Mouse (Mus musculus): ENCODE results near the gene Vps53.
"Not testable (repeated sequence)": the region's sequence is repeated elsewhere in the genome, so short reads cannot be mapped to it uniquely, and the experiment has no call there.

Vps53 gene

GRCm38 (mm10) chr11:76179495-76180145 lies at the start of gene Vps53, which contains the start of gene Fam57a:
TSS of gene Vps53 (minus strand) at chr11:76179647.
TSS of gene Fam57a (plus strand) at chr11:76179671.
- peak; percentile 94 for DNase-seq

DNA sequence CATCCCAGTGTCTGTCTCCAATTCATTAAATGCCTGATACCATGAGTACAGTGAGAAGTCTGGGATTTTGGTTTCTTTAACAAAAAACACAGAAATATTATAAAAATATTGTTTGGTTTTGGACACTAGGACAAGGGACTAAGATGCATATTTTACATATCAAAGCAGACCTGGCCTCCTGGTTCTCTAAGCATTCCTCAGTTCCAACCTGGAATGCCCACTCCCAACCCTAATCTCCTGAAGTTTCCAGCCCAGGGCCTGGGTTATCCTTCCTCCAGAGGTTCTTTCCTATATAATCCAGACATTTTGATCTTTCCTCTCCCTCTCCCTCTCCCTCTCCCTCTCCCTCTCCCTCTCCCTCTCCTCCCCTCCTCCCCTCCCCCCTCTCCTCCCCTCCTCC lies 45.6 kb upstream of the Vps53 start:
- no peak for DNase-seq

- DNase-seq, result no peak
Observed at GRCm38 (mm10) chr11:76224631-76225030, 45.2 kb upstream of the Vps53 start.

GRCm38 (mm10) chr11:76217390-76217800 lies 37.9 kb upstream of the Vps53 start, which contains the start of the genes Dbil5 and Gemin4:
TSS of gene Dbil5 (plus strand) at chr11:76217608.
TSS of gene Gemin4 (minus strand) at chr11:76217664.
- peak; percentile 98 for DNase-seq

- DNase-seq, result no peak
Observed at GRCm38 (mm10) chr11:76216681-76217389, 37.4 kb upstream of the Vps53 start.

GRCm38 (mm10) chr11:76216049-76216540 lies 36.6 kb upstream of the Vps53 start:
- DNase-seq, result no peak

DNA sequence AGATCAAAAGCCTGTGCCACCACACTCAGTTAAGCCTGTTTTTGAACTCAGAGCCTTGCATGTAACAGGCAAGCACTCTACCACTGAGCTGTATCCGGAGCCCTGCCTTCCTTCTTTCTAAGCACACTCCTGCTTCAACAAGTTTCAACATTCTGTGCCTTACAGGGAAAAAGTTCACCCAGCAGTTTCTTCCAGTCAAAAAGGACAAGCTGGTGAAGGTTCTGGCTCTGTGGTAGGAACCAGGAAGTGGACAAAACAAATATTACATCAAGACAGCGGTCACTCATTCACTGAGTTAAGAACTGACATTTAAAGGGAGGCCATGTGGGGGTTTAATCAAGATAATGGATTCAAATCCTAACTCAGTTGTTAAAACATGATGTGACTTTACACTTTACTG lies 35.6 kb upstream of the Vps53 start:
- no peak for DNase-seq

GRCm38 (mm10) chr11:76213841-76214240 lies 34.4 kb upstream of the Vps53 start:
- no peak for DNase-seq

GRCm38 (mm10) chr11:76211595-76211994 lies 32.1 kb upstream of the Vps53 start:
- DNase-seq, result not testable (repeated sequence)

DNA sequence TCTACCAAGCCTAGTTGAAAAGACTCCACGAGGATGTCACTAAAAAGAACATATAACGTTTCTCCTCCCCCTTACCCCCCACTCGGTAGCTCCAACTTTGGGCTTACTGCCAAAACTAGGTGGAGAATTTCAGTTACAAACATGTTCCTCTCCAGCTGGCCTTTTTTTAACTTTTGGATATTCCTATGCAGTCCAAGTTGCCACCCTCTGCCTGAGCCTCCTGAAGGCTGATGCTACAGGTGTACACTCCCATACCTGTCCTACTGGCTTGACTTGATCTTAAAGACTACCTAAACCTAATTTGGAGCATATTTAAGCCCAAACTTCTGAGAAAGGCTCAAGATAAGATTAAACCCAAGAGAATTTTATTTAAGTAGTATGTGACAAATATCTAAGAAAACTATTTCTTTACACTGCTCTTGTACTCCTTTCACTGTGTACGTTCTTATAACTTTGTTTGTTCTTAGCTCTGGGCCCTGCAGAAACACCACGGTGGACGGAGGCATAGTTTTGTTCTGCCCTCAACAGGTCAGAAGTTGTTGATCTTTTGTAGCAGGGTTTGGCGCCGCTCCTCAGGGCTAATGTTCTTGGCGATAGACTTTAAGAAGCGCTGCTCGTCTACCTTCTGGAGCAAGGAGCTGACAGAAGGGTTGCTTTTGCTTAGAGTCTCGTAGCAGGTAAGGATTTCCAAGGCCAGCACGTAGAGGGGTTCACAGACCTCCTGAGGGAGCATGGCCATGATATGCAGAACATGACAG lies 31.0 kb upstream of the Vps53 start:
- DNase-seq, result no peak

DNA sequence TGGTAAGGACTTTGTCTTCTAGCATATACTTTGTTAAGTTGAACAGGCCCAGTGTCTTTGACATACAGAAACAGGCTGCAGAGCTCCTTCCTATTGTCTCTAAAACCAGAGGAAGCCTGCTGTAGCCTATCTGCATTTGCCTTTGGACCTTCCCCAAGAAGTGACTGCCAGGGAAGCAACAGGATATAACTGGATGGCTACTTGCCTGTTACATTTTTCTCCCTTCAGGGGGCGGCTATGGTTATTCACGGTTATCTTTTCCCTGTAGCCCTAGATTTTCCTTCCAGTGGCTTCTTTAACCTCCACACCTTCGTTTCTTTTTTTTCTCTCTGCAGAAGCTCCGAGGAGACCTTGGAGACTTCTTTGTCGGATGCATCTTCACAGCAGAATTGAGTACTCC lies 27.3 kb upstream of the Vps53 start:
- no peak for DNase-seq

- DNase-seq, result peak; percentile 89
Observed at GRCm38 (mm10) chr11:76201761-76202674, 22.6 kb upstream of the Vps53 start.

DNA sequence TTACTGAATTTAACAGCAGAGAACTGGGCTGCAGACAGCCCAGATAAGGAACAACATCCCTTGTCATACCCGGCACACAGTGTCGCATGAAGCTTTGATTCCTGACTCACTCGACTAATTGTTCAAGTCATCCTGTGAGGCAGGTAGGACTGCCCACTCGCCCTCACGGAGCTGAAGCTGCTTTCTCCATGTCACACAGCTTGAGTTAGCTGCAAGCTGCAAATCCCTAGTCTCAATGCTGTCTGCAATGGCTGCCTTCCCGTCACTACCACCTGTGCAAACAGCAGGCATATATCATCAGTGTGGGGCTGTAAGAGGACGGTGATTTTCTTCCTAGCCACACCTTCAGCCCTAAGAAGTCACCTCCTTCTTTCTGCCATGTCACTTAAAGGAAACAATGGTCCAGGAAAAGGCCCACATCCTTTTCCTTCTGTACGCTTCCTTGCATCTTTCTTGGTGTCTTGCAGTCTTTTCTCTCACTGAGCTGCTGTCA lies 17.6 kb upstream of the Vps53 start:
- no peak for DNase-seq

DNA sequence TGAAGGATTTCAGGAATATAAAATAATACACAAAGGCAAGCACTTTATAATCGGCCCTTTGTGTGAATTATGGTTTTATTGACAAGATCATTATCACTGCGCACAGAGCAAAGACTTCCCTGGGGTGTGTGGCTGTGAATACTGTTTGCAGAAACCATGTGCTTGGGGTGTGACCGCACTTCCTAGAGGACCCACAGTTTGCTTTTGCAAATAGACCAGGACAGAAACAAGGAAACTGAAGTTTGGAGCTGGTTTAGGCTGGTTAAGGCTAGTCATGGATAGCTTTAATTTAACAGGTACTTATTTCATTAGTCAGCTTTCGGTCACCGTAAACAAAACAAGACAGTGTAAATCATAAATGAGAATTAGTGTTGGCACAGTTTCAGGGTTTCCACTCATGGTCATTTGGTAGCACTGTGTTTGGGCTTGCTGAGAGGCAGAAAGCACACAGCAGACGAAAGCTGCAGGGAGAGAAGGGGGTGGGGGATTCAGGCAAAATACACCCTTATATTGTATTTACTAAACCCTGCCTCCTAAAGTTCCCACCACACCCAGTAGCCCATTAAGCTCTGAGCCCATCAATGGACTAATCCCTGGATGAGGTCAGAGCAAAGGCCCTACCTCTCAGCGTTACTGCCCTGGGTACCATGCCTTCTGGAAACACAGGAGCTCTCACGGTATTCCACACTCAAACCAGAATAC lies 17.0 kb upstream of the Vps53 start:
- DNase-seq, result no peak

GRCm38 (mm10) chr11:76186908-76187307 lies 7.5 kb upstream of the Vps53 start:
- DNase-seq, result no peak

DNA sequence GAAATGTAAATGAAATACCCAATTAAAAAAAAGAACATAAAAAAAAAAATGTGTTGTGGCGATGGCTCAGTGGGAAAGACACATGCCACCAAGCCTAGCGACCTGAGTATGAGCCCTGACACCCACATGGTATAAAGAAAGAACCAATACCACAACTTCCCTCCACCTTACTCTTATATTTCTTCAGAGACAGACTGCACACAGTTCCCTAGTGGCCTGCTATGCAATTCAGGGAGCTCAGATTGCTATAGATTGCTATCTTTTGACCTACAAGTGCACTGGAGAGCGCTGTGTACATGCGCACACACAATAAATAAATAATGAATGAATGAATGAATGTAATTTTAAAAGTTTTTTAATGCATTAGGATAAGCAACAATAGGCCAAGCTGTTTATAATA lies 4.3 kb upstream of the Vps53 start:
- no peak for DNase-seq

DNA sequence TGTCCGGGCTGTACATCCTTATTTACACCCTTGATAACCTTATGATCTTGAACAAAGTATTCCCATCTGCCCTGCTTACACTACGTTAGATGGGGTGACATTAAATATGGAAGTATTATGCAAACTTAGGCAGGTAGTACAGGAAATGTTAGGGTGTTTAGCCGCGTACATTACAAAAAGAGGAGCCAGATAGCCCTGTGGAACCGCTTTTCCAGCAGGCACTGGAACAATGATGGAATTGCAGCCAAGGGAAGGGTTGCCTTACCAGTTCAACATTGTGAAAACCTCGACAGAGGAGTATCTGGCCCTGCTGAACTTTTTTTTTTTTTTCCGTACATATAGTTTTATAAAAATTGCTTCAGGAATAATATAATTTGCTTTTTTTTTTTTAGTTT lies 696 bp upstream of the Vps53 start:
- no peak for DNase-seq

- DNase-seq, result peak; percentile 57
Observed at GRCm38 (mm10) chr11:76178726-76179494, 537 bp downstream of the Vps53 start.

DNA sequence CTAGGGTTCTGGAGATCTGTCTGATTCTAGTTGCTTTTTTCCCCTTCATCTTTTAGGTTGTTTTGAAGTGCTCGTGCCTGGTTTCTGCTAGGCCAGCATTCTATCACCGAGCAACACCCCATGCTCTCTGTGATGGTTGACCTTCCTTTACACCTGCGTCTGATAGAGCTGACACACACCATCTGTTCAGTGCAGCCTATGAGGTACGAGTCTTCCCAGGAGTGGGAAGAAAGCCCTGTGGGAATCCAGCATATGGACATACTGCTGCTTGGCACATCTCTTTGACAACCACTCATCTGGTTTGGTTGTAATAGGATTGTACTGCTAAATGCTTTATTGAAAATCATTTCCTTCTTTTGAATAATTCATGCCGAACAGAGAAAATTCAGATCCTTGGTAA lies 9.2 kb downstream of the Vps53 start:
- no peak for DNase-seq

- no peak for DNase-seq
Observed at GRCm38 (mm10) chr11:76168976-76169375, 10.5 kb downstream of the Vps53 start.

Measured in right cerebral cortex, adult 18-20 months (tissue).